Mouse (Mus musculus) ES-Bruce4 (cell line): Measurements from ENCODE around the gene Scand1. TPM values are rescaled to one million over a fixed set of nuclear protein-coding genes. Genes with fewer than 3 reads are reported as not detected.

Experiments
- H3K27ac ChIP-seq: 2 replicates; pipeline ENCODE4 v1.5.1; 2012; ENCODE audit warnings: low read length, inconsistent platforms; ENCODE audit not compliant: insufficient read depth
- H3K27me3 ChIP-seq: 2 replicates; pipeline ENCODE4 v1.6.1; 2012; ENCODE audit warnings: mild to moderate bottlenecking, low read length, inconsistent platforms; ENCODE audit not compliant: control insufficient read depth, poor library complexity, insufficient read depth, severe bottlenecking
- H3K36me3 ChIP-seq: 2 replicates; pipeline ENCODE4 v1.6.1; 2012; ENCODE audit warnings: inconsistent platforms, mild to moderate bottlenecking, low read length, moderate library complexity; ENCODE audit not compliant: control insufficient read depth, poor library complexity, insufficient read depth, severe bottlenecking
- H3K4me1 ChIP-seq: one replicate; pipeline ENCODE4 v1.8.1; 2011; ENCODE audit warnings: low read length; ENCODE audit not compliant: control insufficient read depth, insufficient read depth
- H3K4me3 ChIP-seq: 2 replicates; pipeline ENCODE4 v1.5.1; 2011; ENCODE audit warnings: low read depth, mild to moderate bottlenecking, low read length
- H3K9ac ChIP-seq: 2 replicates; pipeline ENCODE4 v1.6.1; 2012; ENCODE audit warnings: low read depth, mild to moderate bottlenecking, inconsistent platforms; ENCODE audit not compliant: poor library complexity, severe bottlenecking
- H3K9me3 ChIP-seq: replicated peaks from 2 replicates; pipeline ENCODE4 v1.6.1; 2012; ENCODE audit warnings: mild to moderate bottlenecking, low read length, inconsistent platforms; ENCODE audit not compliant: control insufficient read depth, poor library complexity, insufficient read depth, severe bottlenecking
- CTCF ChIP-seq: IDR thresholded peaks from one replicate; pipeline ENCODE4 v1.8.1; 2011; ENCODE audit warnings: low read depth, low read length
- EP300 ChIP-seq: IDR thresholded peaks from 2 replicates; pipeline ENCODE4 v1.6.1; 2011; ENCODE audit warnings: low read depth, low read length; ENCODE audit not compliant: insufficient read depth
- POLR2A ChIP-seq: IDR thresholded peaks from one replicate; pipeline ENCODE4 v1.8.1; 2011; ENCODE audit warnings: low read length; ENCODE audit not compliant: insufficient read depth
- polyA plus RNA-seq: library from polyadenylated mRNA; stranded (reverse); fragments of >200 nt; gene quantifications from 2 replicates; pipeline ENCODE4 v1.2.4, GENCODE M21; 2011; ENCODE audit warnings: low read depth; ENCODE audit not compliant: missing spikeins, insufficient read depth, insufficient read length

Gene Scand1
- polyA plus RNA-seq, 1 experiment: 20.5 TPM

DNA sequence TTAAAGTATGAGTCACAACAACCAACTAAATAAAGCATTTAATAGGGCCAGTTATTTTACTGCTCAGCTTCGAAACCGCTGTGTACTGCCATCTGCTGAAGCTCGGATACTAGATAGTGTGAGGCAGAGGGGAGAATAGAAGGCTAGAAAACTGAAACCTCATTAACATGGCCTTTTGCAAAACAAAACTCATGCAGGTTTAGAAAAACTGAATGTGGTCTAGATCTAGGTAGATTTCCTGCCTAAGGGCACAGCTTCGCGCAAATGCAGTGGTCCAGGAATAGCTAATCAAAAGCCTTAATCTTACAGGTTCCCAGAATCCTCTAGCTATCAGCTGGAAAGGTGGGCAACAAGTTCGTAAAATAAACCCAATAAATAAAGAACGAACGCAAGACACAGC, 1.1 kb downstream of the Scand1 start:
- TF ChIP-seq CTCF (no peak), EP300 (no peak), POLR2A (no peak)
- Histone ChIP-seq H3K36me3 (peaks cover 2% of the 10 kb centered on the region), H3K9me3 (peaks cover 7% of the 10 kb centered on the region; the same call in 1 of the 2 replicates), H3K27me3 (no peaks in the 10 kb centered on the region), H3K4me3 (peak overlapping the region; percentile 76), H3K9ac (peak overlapping the region; percentile 97), H3K4me1 (peaks cover 2% of the 10 kb centered on the region), H3K27ac (peak overlapping the region; percentile 74; the same call in 1 of the 2 replicates)

- peaks cover 2% of the 10 kb centered on the region for H3K36me3 ChIP-seq
- peak overlapping the region; percentile 74; the same call in 1 of the 2 replicates for H3K27ac ChIP-seq
- peaks cover 7% of the 10 kb centered on the region; the same call in 1 of the 2 replicates for H3K9me3 ChIP-seq
- H3K27me3 ChIP-seq: no peaks in the 10 kb centered on the region
- no peak for TF ChIP-seq CTCF
- no peak for TF ChIP-seq EP300
- no peak for TF ChIP-seq POLR2A
- H3K4me3 ChIP-seq: no peak overlapping the region
- peak overlapping the region; percentile 97 for H3K9ac ChIP-seq
- peaks cover 2% of the 10 kb centered on the region for H3K4me1 ChIP-seq
Observed at GRCm38 (mm10) chr2:156310945-156311344, 1.6 kb downstream of the Scand1 start.

GRCm38 (mm10) chr2:156310455-156310854, 2.0 kb downstream of the Scand1 start:
- Histone ChIP-seq H3K9ac (no peak overlapping the region), H3K4me3 (no peak overlapping the region), H3K9me3 (peaks cover 7% of the 10 kb centered on the region; the same call in 1 of the 2 replicates), H3K36me3 (peaks cover 2% of the 10 kb centered on the region), H3K27me3 (no peaks in the 10 kb centered on the region), H3K27ac (no peak overlapping the region), H3K4me1 (peaks cover 2% of the 10 kb centered on the region)
- TF ChIP-seq CTCF (no peak), POLR2A (no peak), EP300 (no peak)

GRCm38 (mm10) chr2:156309948-156310347, 2.6 kb downstream of the Scand1 start:
- Histone ChIP-seq H3K9me3 (peaks cover 7% of the 10 kb centered on the region; the same call in 1 of the 2 replicates), H3K36me3 (peaks cover 4% of the 10 kb centered on the region), H3K27me3 (no peaks in the 10 kb centered on the region), H3K27ac (no peak overlapping the region), H3K9ac (no peak overlapping the region), H3K4me1 (no peaks in the 10 kb centered on the region), H3K4me3 (no peak overlapping the region)
- TF ChIP-seq EP300 (no peak), CTCF (no peak), POLR2A (no peak)

GRCm38 (mm10) chr2:156307261-156307660, 5.2 kb downstream of the Scand1 start:
- Histone ChIP-seq H3K4me1 (no peaks in the 10 kb centered on the region), H3K4me3 (no peak overlapping the region), H3K27ac (no peak overlapping the region), H3K9ac (no peak overlapping the region), H3K36me3 (peaks cover 12% of the 10 kb centered on the region; the same call in 1 of the 2 replicates), H3K9me3 (no peaks in the 10 kb centered on the region), H3K27me3 (no peaks in the 10 kb centered on the region)
- no peak for TF ChIP-seq POLR2A
- TF ChIP-seq EP300: no peak
- TF ChIP-seq CTCF: peak; percentile 72

DNA sequence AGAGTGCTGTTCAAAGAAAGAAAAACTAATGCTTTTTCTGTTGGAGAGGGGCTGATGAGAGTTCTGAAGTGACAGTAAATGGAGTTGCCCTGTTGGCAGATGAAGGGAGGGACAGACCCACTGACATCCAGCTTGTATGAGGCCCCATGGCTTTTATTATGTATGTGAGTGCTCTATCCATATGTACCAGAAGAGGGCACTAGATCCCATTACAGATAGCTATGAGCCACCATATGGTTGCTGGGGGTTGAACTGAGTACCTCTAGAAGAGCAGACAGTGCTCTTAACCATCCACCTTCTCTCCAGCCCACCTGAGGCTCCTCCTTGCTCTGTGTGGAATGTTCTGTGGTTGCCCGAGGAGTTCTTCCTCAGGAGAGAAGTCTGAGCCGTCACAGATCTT, 6.7 kb downstream of the Scand1 start:
- H3K9me3 ChIP-seq: no peaks in the 10 kb centered on the region
- H3K4me1 ChIP-seq: no peaks in the 10 kb centered on the region

More for the DNA sequence above, 6.7 kb downstream of the Scand1 start:
- no peak overlapping the region for H3K27ac ChIP-seq
- no peak overlapping the region for H3K4me3 ChIP-seq
- no peak overlapping the region for H3K9ac ChIP-seq
- no peaks in the 10 kb centered on the region for H3K27me3 ChIP-seq
- peaks cover 16% of the 10 kb centered on the region for H3K36me3 ChIP-seq
- TF ChIP-seq POLR2A (no peak), CTCF (peak; percentile 27)
